Mouse (Mus musculus): Measurements from ENCODE around the gene Prep. TPM values are rescaled to one million over a fixed set of nuclear protein-coding genes. Genes with fewer than 3 reads are reported as not detected.
A peak's percentile ranks its signal among the peaks of the same experiment; 100 is the strongest.

Gene Prep
- polyA plus RNA-seq, 1 experiment from 2014 or later, result 26.4 TPM

- Histone ChIP-seq H3K9ac (no peak overlapping the region), H3K9me3 (no peaks in the 10 kb centered on the region), H3K27me3 (no peaks in the 10 kb centered on the region), H3K36me3 (peaks cover 34% of the 10 kb centered on the region), H3K4me1 (replicated peaks) (peaks cover 13% of the 10 kb centered on the region), H3K27ac (replicated peaks) (peak overlapping the region; percentile 72; the same call in 1 of the 2 replicates), H3K4me3 (no peak overlapping the region), H3K4me2 (no peak overlapping the region)
- 15% methylated on average over 11 of the region's 11 CpGs for WGBS
- peak; percentile 90 for ATAC-seq (ENCODE audit: low read depth)
These were observed 36.2 kb downstream of the Prep start for GRCm38 (mm10) chr10:45103184-45103583.

DNA sequence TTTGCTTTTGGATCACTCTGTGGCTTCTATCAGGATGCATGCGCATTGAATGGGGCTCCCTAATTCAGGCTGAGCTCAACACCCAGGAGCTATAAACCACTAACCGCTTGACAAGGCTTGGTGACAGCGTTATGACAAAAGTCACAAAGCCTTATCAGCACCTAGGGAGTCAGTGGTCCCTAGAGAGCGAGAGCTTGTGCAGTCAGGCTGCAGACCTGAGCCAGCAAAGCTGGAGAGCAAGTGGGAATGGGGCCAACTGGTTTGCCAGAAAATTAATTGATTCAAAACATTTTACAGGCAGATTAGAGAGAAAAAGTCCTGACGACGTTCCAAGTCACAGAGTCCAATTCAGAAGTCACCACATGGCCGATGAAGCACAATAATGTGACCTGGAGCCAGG lies 37.1 kb downstream of the Prep start:
- Histone ChIP-seq H3K27me3 (no peaks in the 10 kb centered on the region), H3K9ac (no peak overlapping the region), H3K36me3 (peaks cover 34% of the 10 kb centered on the region), H3K4me3 (no peak overlapping the region), H3K9me3 (no peaks in the 10 kb centered on the region), H3K4me2 (no peak overlapping the region), H3K4me1 (replicated peaks) (peaks cover 13% of the 10 kb centered on the region), H3K27ac (replicated peaks) (peak overlapping the region; percentile 72)
- 27% methylated on average over 7 of the region's 7 CpGs for WGBS
- peak; percentile 79 for ATAC-seq (ENCODE audit: low read depth)

GRCm38 (mm10) chr10:45104535-45105079 lies 37.6 kb downstream of the Prep start:
- no peak overlapping the region for H3K4me2 ChIP-seq
- WGBS, result 70% methylated on average over 4 of the region's 4 CpGs
- H3K27me3 ChIP-seq, result no peaks in the 10 kb centered on the region
- H3K27ac ChIP-seq (replicated peaks), result 0 out of 2 replicates have a peak overlapping the region, but pooled peaks have one; percentile 72
- peaks cover 34% of the 10 kb centered on the region for H3K36me3 ChIP-seq
- H3K9ac ChIP-seq, result no peak overlapping the region
- no peaks in the 10 kb centered on the region for H3K9me3 ChIP-seq
- no peak overlapping the region for H3K4me3 ChIP-seq
- H3K4me1 ChIP-seq (replicated peaks), result peaks cover 13% of the 10 kb centered on the region
- ATAC-seq (ENCODE audit: low read depth), result no peak

- no peak for ATAC-seq (ENCODE audit: low read depth)
- H3K27me3 ChIP-seq, result no peaks in the 10 kb centered on the region
- WGBS, result 91% methylated on average over 4 of the region's 4 CpGs
- H3K9ac ChIP-seq, result no peak overlapping the region
- H3K4me2 ChIP-seq, result no peak overlapping the region
- H3K9me3 ChIP-seq, result no peaks in the 10 kb centered on the region
- no peak overlapping the region for H3K4me3 ChIP-seq
- peaks cover 31% of the 10 kb centered on the region for H3K36me3 ChIP-seq
- peaks cover 13% of the 10 kb centered on the region for H3K4me1 ChIP-seq (replicated peaks)
- no peak overlapping the region for H3K27ac ChIP-seq (replicated peaks)
These were observed 39.5 kb downstream of the Prep start for GRCm38 (mm10) chr10:45106541-45106940.

DNA sequence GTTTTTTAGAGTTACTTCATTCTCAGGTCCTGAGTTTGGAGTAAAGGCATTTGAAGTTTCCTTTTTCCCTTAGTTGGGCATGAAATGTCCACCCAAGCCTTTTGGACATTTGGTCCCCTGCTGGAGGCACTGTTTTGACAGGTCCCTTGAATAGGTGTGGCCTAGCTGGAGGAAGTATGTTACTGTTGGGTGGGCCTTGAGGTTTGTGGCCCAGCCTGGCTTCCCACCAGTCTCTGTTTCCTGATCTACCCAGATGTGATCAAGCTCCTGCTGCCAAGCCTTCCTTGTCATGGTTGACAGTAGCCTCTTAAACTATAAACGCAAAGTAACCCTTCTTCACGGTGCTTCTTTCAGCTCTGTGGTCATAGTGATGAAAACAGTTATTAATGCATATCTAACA lies 40.3 kb downstream of the Prep start:
- Histone ChIP-seq H3K27me3 (no peaks in the 10 kb centered on the region), H3K4me3 (no peak overlapping the region), H3K9me3 (no peaks in the 10 kb centered on the region), H3K27ac (replicated peaks) (no peak overlapping the region), H3K4me1 (replicated peaks) (peaks cover 13% of the 10 kb centered on the region), H3K36me3 (peaks cover 35% of the 10 kb centered on the region), H3K4me2 (no peak overlapping the region), H3K9ac (no peak overlapping the region)
- 94% methylated on average over 2 of the region's 2 CpGs for WGBS
- ATAC-seq (ENCODE audit: low read depth), result no peak

DNA sequence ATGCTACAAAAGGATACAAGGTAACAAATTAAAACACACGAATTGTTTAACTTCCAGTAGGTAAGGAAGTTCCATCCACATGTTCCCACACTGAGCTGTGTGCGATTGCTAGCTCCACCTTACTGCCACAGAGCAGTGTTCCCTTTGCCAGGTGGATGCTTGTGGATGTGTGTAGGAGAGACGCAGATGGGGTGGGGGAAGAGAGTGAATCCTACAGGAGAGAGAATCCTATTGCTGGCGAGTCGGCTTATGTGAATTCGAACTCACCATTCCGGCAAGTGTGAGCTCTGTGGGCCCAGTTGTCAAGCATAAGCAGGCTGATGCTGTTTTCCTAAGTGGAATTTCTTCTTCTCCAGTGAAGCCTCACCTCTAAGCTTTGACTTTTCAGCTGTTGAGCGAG lies 42.0 kb downstream of the Prep start:
- Histone ChIP-seq H3K36me3 (peaks cover 41% of the 10 kb centered on the region), H3K27ac (replicated peaks) (no peak overlapping the region), H3K9me3 (no peaks in the 10 kb centered on the region), H3K4me2 (no peak overlapping the region), H3K4me1 (replicated peaks) (peaks cover 4% of the 10 kb centered on the region), H3K9ac (no peak overlapping the region), H3K4me3 (no peak overlapping the region), H3K27me3 (no peaks in the 10 kb centered on the region)
- ATAC-seq (ENCODE audit: low read depth), result no peak
- WGBS, result 95% methylated on average over 8 of the region's 8 CpGs

DNA sequence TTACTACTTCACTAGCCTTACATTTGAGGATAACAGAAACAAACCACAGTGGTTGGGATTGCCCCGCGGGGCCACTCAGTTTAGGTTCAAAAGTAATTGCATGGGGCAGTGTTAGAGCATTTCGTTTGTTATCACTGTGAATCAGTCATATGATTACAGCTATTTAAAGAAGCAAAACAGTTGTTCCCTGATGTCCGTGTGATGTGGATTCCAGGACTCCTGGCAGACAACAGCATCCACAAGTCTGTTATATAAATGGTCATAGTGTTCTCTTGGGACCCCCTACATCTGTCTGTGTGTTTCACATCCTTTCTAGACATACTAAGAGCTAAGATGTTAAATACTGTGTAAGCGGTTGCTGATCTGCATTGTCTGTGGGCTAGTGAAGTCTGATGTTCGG lies 43.0 kb downstream of the Prep start:
- Histone ChIP-seq H3K36me3 (peaks cover 48% of the 10 kb centered on the region), H3K9ac (no peak overlapping the region), H3K4me1 (replicated peaks) (no peaks in the 10 kb centered on the region), H3K4me3 (no peak overlapping the region), H3K27me3 (no peaks in the 10 kb centered on the region), H3K4me2 (no peak overlapping the region), H3K27ac (replicated peaks) (no peak overlapping the region), H3K9me3 (no peaks in the 10 kb centered on the region)
- WGBS, result 78% methylated on average over 6 of the region's 6 CpGs
- ATAC-seq (ENCODE audit: low read depth), result no peak

GRCm38 (mm10) chr10:45112927-45113326 lies 45.9 kb downstream of the Prep start:
- 47% methylated on average over 11 of the region's 11 CpGs for WGBS
- no peak for ATAC-seq (ENCODE audit: low read depth)
- Histone ChIP-seq H3K4me2 (no peak overlapping the region), H3K4me3 (no peak overlapping the region), H3K4me1 (replicated peaks) (no peaks in the 10 kb centered on the region), H3K27me3 (no peaks in the 10 kb centered on the region), H3K36me3 (peaks cover 66% of the 10 kb centered on the region), H3K9ac (no peak overlapping the region), H3K9me3 (no peaks in the 10 kb centered on the region), H3K27ac (replicated peaks) (no peak overlapping the region)

DNA sequence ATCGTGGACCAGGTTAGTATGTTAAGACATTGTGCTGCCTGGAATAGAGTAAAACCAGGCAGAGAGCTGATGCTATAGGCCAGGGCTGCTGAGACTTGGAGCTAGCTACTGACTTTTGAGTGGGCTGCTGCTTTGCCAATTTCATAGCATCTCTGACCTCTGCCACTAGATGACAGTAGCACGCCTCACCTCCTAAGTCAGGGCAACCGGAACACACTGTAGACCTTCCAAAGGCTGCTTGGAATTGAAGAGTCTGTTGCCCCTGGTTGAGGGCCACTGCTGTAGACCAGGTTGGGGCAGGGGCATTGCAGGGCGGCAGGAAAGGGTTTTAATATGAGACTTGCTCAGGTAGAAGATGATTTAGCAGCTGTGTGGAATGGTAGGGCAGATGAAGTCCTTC lies 47.5 kb downstream of the Prep start:
- 87% methylated on average over 4 of the region's 4 CpGs for WGBS
- Histone ChIP-seq H3K36me3 (peaks cover 62% of the 10 kb centered on the region), H3K4me3 (no peak overlapping the region), H3K27me3 (no peaks in the 10 kb centered on the region), H3K27ac (replicated peaks) (no peak overlapping the region), H3K4me1 (replicated peaks) (no peaks in the 10 kb centered on the region), H3K4me2 (no peak overlapping the region), H3K9me3 (no peaks in the 10 kb centered on the region), H3K9ac (no peak overlapping the region)
- ATAC-seq (ENCODE audit: low read depth), result peak; percentile 47; the same call in 1 of the 2 replicates

GRCm38 (mm10) chr10:45116832-45117231 lies 49.8 kb downstream of the Prep start:
- Histone ChIP-seq H3K27me3 (no peaks in the 10 kb centered on the region), H3K9ac (no peak overlapping the region), H3K27ac (replicated peaks) (no peak overlapping the region), H3K36me3 (peaks cover 74% of the 10 kb centered on the region), H3K9me3 (no peaks in the 10 kb centered on the region), H3K4me1 (replicated peaks) (no peaks in the 10 kb centered on the region), H3K4me3 (no peak overlapping the region), H3K4me2 (no peak overlapping the region)
- ATAC-seq (ENCODE audit: low read depth), result no peak
- WGBS, result 94% methylated on average over 5 of the region's 5 CpGs

DNA sequence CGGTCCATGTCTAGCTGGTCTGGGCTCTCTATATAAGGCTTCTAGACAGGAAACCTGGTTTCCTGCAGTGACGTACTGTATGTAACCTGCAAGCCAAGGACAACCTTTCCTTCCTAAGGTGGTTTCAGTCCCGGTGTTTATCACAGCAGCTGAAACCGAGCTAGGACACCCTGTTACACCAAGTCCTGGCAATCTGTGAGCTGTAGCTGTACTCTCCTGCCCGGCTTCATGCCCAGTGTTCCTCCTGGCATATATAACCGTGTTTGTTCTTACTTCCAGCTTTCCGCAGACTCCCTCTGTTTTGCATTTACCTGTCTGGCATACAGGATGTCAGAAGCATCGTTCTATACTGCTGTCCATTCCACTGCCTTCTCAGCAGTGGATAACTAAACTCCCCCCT lies 51.4 kb downstream of the Prep start:
- H3K4me1 ChIP-seq (replicated peaks), result no peaks in the 10 kb centered on the region

DNA sequence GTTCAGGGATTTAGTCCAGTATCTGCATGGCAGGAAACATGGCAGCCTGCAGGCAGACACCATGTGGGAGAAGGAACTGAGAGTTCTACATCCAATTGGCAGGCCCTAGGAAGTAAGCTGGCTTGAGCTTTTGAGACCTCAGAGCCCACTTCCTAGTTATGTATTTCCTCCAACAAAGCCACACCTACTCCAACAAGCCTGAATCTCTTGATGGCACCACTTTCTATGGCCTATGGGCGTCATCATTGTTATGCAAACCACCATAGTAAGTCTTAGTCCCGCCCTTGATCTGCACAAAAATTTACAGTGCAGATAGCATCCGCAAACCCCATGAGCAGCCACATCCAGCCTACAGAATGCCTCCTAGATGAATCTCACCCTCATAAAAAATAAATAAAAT lies 54.6 kb downstream of the Prep start:
- Histone ChIP-seq H3K9me3 (no peaks in the 10 kb centered on the region), H3K4me2 (no peak overlapping the region), H3K9ac (no peak overlapping the region), H3K4me1 (replicated peaks) (no peaks in the 10 kb centered on the region), H3K4me3 (no peak overlapping the region), H3K27me3 (no peaks in the 10 kb centered on the region), H3K27ac (replicated peaks) (no peak overlapping the region), H3K36me3 (peaks cover 79% of the 10 kb centered on the region)
- WGBS, result 90% methylated on average over 3 of the region's 3 CpGs
- no peak for ATAC-seq (ENCODE audit: low read depth)

More for the DNA sequence above, 51.4 kb downstream of the Prep start:
- no peak overlapping the region for H3K27ac ChIP-seq (replicated peaks)
- H3K27me3 ChIP-seq, result no peaks in the 10 kb centered on the region
- H3K4me2 ChIP-seq, result no peak overlapping the region
- peaks cover 76% of the 10 kb centered on the region for H3K36me3 ChIP-seq
- ATAC-seq (ENCODE audit: low read depth), result no peak
- no peaks in the 10 kb centered on the region for H3K9me3 ChIP-seq
- no peak overlapping the region for H3K9ac ChIP-seq
- 96% methylated on average over 8 of the region's 8 CpGs for WGBS
- no peak overlapping the region for H3K4me3 ChIP-seq

DNA sequence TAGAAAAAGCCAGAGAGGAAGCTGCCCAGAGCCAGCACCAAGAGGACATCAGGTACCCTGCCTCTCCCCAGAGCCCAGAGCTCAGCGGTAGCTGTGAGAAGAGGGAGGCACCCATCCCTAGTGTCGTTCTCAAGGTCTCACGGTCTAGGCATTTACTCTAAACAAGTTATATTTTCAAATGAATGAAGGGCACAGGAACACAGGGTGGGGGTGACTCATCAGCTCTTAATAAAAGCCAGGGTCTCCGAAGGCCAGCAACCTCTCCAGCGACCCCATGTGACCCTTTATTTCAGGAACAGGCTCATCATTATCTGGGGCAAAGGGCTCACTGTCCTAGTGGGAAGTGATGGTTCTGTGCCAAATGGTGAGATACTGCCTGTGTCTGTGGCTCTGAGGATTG lies 55.5 kb downstream of the Prep start:
- Histone ChIP-seq H3K4me3 (no peak overlapping the region), H3K27ac (replicated peaks) (no peak overlapping the region), H3K9ac (no peak overlapping the region), H3K27me3 (no peaks in the 10 kb centered on the region), H3K36me3 (peaks cover 72% of the 10 kb centered on the region), H3K9me3 (no peaks in the 10 kb centered on the region), H3K4me1 (replicated peaks) (no peaks in the 10 kb centered on the region), H3K4me2 (no peak overlapping the region)
- 65% methylated on average over 5 of the region's 5 CpGs for WGBS
- no peak for ATAC-seq (ENCODE audit: low read depth)
